Mouse (Mus musculus) layer of hippocampus, adult 9-11 months (tissue): ENCODE results near the gene Pygm.

ENCODE experiments used
- DNase-seq: peaks from one replicate; pipeline ENCODE4 v3.0.0; 2022

Gene Pygm

GRCm38 (mm10) chr19:6388006-6388405 is 3.8 kb downstream of the Pygm start:
- DNase-seq: no peak

- DNase-seq: no peak
Observed at GRCm38 (mm10) chr19:6389803-6390202, 5.6 kb downstream of the Pygm start.

GRCm38 (mm10) chr19:6390251-6390650 is 6.1 kb downstream of the Pygm start:
- no peak for DNase-seq

- no peak for DNase-seq
Observed at GRCm38 (mm10) chr19:6392743-6393393, 8.7 kb downstream of the Pygm start.

- DNase-seq: no peak
Observed at GRCm38 (mm10) chr19:6393637-6394036, 9.4 kb downstream of the Pygm start.

- no peak for DNase-seq
Observed at GRCm38 (mm10) chr19:6396237-6396636, 12.0 kb downstream of the Pygm start.

GRCm38 (mm10) chr19:6397582-6398249 is 13.5 kb downstream of the Pygm start:
- DNase-seq: no peak

- no peak for DNase-seq
Observed at GRCm38 (mm10) chr19:6398447-6399284, 14.5 kb downstream of the Pygm start.

GRCm38 (mm10) chr19:6399285-6400095 is 15.3 kb downstream of the Pygm start, which contains the start of gene Rasgrp2:
Rasgrp2 (plus strand) TSS chr19:6399340.
- DNase-seq: no peak

- no peak for DNase-seq
Observed at GRCm38 (mm10) chr19:6400096-6401086, 16.2 kb downstream of the Pygm start.

GRCm38 (mm10) chr19:6401131-6401815 is 17.1 kb downstream of the Pygm start:
- no peak for DNase-seq

- no peak for DNase-seq
Observed at GRCm38 (mm10) chr19:6401951-6402350, 17.8 kb downstream of the Pygm start.

- no peak for DNase-seq
Observed at GRCm38 (mm10) chr19:6403869-6404268, 19.7 kb downstream of the Pygm start.

- no peak for DNase-seq
Observed at GRCm38 (mm10) chr19:6405433-6405832, 21.2 kb downstream of the Pygm start.

GRCm38 (mm10) chr19:6407109-6407508 is 22.9 kb downstream of the Pygm start:
- no peak for DNase-seq

- no peak for DNase-seq
Observed at GRCm38 (mm10) chr19:6407816-6408510, 23.8 kb downstream of the Pygm start.

- no peak for DNase-seq
Observed at GRCm38 (mm10) chr19:6408749-6409148, 24.6 kb downstream of the Pygm start.

GRCm38 (mm10) chr19:6409176-6409575 is 25.0 kb downstream of the Pygm start:
- no peak for DNase-seq

- DNase-seq: no peak
Observed at GRCm38 (mm10) chr19:6409936-6410335, 25.7 kb downstream of the Pygm start.

GRCm38 (mm10) chr19:6412798-6413197 is 28.6 kb downstream of the Pygm start:
- DNase-seq: no peak
